Mouse (Mus musculus): ENCODE results near the gene Hsp90ab1. TPM values are rescaled to one million over a fixed set of nuclear protein-coding genes. Genes with fewer than 3 reads are reported as not detected.

Gene Hsp90ab1
- polyA plus RNA-seq, 1 experiment from 2014 or later = 483 TPM

DNA sequence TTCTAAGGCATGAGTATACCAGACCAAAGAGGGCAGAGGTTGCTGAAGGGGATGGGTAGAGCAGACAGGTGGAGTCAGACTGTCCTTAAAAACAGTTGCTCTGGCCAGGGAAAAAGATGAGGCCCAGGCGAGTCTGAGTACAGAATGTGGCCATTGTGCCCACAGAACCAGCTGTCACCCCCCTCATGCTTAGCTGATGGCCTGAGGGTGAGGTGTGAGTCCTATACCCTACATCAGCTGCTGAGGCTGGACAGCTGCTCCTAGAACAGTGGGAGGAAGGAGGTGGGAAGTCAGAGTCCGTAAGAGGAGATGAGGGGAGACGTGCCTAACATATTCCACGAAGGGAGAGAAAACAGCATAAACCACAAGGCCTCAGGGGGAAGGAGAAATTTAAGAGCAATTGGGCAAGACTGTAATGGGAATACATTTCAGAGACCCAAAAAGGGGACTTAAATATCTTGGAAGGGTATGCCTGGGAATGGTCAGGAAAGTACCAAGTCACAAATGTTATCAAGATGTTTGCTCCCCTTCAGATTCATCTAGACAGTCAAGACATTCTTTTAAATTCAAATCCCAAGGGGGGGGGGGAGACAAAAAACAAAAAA is 43.1 kb upstream of the Hsp90ab1 start:
- WGBS = 79% methylated on average over 4 of the region's 4 CpGs
- no peak for ATAC-seq
- H3K4me1 ChIP-seq (replicated peaks; ENCODE audit: control insufficient read depth, insufficient read depth, low read length) = 0 out of 2 replicates have a peak, but pooled peaks cover 5% of the 10 kb centered on the region
- H3K27me3 ChIP-seq (replicated peaks; ENCODE audit: control insufficient read depth, insufficient read depth, low read length) = no peaks in the 10 kb centered on the region
- H3K36me3 ChIP-seq (ENCODE audit: control insufficient read depth, insufficient read depth) = no peaks in the 10 kb centered on the region
- no peak overlapping the region for H3K9ac ChIP-seq (ENCODE audit: low read depth, low read length)
- no peak overlapping the region for H3K4me2 ChIP-seq (replicated peaks; ENCODE audit: low read depth)
- H3K9me3 ChIP-seq (ENCODE audit: control insufficient read depth) = no peaks in the 10 kb centered on the region
- no peak for TF ChIP-seq CTCF (IDR thresholded peaks at IDR 0.05; ENCODE audit: low read depth)
- no peak overlapping the region for H3K27ac ChIP-seq (ENCODE audit: low read depth, low read length)
- no peak overlapping the region for H3K4me3 ChIP-seq (ENCODE audit: low read depth, low read length)

DNA sequence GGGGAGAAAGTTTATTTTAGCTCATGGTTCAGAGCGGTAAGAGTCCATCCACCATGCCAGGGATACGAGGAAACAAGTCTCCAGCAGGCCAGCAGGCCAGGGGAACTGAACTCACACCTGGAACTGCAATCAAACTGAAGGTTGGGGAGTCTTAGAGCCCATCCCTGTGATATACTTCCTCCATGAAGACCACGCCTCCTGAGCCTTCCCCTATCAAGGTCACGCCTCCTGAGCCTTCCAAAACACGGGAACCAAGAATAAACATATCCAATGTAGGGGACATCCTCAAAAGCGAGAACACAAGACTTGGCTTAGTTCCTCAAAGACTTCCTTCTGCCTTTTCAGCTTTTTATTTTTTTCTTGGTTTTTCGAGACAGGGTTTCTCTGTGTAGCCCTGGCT is 39.9 kb upstream of the Hsp90ab1 start:
- Histone ChIP-seq H3K4me2 (replicated peaks; ENCODE audit: low read depth) (no peak overlapping the region), H3K27ac (ENCODE audit: low read depth, low read length) (no peak overlapping the region), H3K4me3 (ENCODE audit: low read depth, low read length) (no peak overlapping the region), H3K9me3 (ENCODE audit: control insufficient read depth) (no peaks in the 10 kb centered on the region), H3K36me3 (ENCODE audit: control insufficient read depth, insufficient read depth) (no peaks in the 10 kb centered on the region), H3K4me1 (replicated peaks; ENCODE audit: control insufficient read depth, insufficient read depth, low read length) (no peaks in the 10 kb centered on the region), H3K27me3 (replicated peaks; ENCODE audit: control insufficient read depth, insufficient read depth, low read length) (no peaks in the 10 kb centered on the region), H3K9ac (ENCODE audit: low read depth, low read length) (no peak overlapping the region)
- no peak for TF ChIP-seq CTCF (IDR thresholded peaks at IDR 0.05; ENCODE audit: low read depth)
- no peak for ATAC-seq
- WGBS = 72% methylated on average over 7 of the region's 7 CpGs

DNA sequence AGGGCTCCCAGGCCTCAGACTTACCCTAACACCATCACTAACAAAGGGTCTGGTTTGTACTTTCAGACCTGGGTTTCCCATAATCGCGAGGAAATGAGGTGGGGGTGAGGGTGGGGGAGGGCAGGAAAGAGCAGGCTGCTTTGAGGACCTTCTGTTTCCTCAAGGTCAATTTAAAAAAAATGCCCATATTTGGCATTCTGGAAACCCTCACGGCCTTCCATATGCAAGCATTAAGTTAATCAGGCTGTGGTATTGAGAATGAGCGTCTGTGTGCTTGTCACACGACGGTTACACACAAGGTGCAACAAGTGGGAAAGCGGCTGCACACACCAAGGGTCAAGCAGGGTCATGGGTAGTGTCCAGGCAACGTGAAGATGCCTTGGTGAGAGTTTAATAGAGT is 38.9 kb upstream of the Hsp90ab1 start:
- Histone ChIP-seq H3K4me3 (ENCODE audit: low read depth, low read length) (no peak overlapping the region), H3K27me3 (replicated peaks; ENCODE audit: control insufficient read depth, insufficient read depth, low read length) (no peaks in the 10 kb centered on the region), H3K27ac (ENCODE audit: low read depth, low read length) (no peak overlapping the region), H3K4me2 (replicated peaks; ENCODE audit: low read depth) (no peak overlapping the region), H3K9ac (ENCODE audit: low read depth, low read length) (no peak overlapping the region), H3K4me1 (replicated peaks; ENCODE audit: control insufficient read depth, insufficient read depth, low read length) (no peaks in the 10 kb centered on the region), H3K9me3 (ENCODE audit: control insufficient read depth) (no peaks in the 10 kb centered on the region), H3K36me3 (ENCODE audit: control insufficient read depth, insufficient read depth) (no peaks in the 10 kb centered on the region)
- 71% methylated on average over 8 of the region's 8 CpGs for WGBS
- TF ChIP-seq CTCF (IDR thresholded peaks at IDR 0.05; ENCODE audit: low read depth) = no peak
- ATAC-seq = no peak

DNA sequence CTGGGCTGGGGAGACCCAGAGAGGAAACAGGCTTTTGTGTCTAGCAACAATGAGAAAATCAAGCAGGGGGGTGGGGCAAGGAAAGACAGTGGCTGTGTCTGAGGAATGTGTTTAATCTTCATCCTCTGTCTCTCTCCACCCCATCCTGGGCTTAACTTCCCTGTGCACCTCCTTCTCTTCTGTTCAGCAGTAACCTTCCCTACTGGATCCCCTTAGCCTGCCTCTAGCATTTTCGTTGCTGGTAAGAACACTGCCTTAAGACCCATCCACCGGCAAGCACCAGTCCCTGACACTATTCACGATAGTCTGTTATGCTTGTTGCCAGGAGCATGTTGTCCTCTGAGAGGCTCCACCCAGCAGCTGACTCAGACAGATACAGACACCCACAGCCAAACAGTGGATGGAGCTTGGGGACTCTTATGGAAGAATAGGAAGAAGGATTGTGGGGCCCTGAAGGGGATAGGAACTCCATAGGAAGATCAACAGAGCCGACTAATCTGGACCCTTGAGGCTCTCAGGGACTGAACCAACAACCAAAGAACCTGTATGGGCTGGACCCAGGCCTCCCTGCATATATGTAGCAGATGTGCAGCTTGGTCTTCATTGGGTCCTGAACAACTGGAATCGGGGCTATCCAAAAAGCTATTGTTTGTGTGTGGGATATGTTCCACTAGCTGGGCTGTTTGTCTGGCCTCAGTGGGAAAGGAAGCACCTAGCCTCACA is 37.2 kb upstream of the Hsp90ab1 start:
- Histone ChIP-seq H3K4me2 (replicated peaks; ENCODE audit: low read depth) (no peak overlapping the region), H3K9me3 (ENCODE audit: control insufficient read depth) (no peaks in the 10 kb centered on the region), H3K4me3 (ENCODE audit: low read depth, low read length) (no peak overlapping the region), H3K36me3 (ENCODE audit: control insufficient read depth, insufficient read depth) (no peaks in the 10 kb centered on the region), H3K27ac (ENCODE audit: low read depth, low read length) (0 out of 2 replicates have a peak overlapping the region, but pooled peaks have one; percentile 5), H3K4me1 (replicated peaks; ENCODE audit: control insufficient read depth, insufficient read depth, low read length) (no peaks in the 10 kb centered on the region), H3K27me3 (replicated peaks; ENCODE audit: control insufficient read depth, insufficient read depth, low read length) (no peaks in the 10 kb centered on the region), H3K9ac (ENCODE audit: low read depth, low read length) (no peak overlapping the region)
- TF ChIP-seq CTCF (IDR thresholded peaks at IDR 0.05; ENCODE audit: low read depth) = no peak
- peak; percentile 25; the same call in 1 of the 2 replicates for ATAC-seq
- 33% methylated on average over 5 of the region's 5 CpGs for WGBS

DNA sequence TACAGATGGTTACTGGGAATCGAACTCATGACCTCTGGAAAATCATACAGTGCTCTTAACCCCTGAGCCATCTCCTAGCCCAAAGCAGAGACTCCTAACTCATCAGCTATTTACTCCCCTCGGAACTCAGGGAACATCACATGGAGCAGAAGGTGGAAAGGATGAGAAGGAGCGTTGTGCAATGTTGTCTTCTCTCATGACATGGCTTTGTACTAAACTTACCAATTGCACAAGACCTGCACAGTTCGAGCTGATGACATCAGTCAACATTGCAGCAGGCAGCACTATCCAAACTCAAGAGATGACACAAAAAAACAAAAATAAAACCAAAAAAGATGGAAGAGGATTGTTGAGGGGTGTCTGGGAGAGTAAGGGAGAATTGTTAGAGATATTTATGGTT is 35.3 kb upstream of the Hsp90ab1 start:
- H3K9me3 ChIP-seq (ENCODE audit: control insufficient read depth) = no peaks in the 10 kb centered on the region
- ATAC-seq = no peak
- H3K4me3 ChIP-seq (ENCODE audit: low read depth, low read length) = no peak overlapping the region
- no peaks in the 10 kb centered on the region for H3K4me1 ChIP-seq (replicated peaks; ENCODE audit: control insufficient read depth, insufficient read depth, low read length)
- H3K27me3 ChIP-seq (replicated peaks; ENCODE audit: control insufficient read depth, insufficient read depth, low read length) = no peaks in the 10 kb centered on the region
- no peak overlapping the region for H3K4me2 ChIP-seq (replicated peaks; ENCODE audit: low read depth)
- H3K27ac ChIP-seq (ENCODE audit: low read depth, low read length) = no peak overlapping the region
- H3K9ac ChIP-seq (ENCODE audit: low read depth, low read length) = no peak overlapping the region
- TF ChIP-seq CTCF (IDR thresholded peaks at IDR 0.05; ENCODE audit: low read depth) = no peak
- WGBS = 91% methylated on average over 4 of the region's 4 CpGs
- no peaks in the 10 kb centered on the region for H3K36me3 ChIP-seq (ENCODE audit: control insufficient read depth, insufficient read depth)

DNA sequence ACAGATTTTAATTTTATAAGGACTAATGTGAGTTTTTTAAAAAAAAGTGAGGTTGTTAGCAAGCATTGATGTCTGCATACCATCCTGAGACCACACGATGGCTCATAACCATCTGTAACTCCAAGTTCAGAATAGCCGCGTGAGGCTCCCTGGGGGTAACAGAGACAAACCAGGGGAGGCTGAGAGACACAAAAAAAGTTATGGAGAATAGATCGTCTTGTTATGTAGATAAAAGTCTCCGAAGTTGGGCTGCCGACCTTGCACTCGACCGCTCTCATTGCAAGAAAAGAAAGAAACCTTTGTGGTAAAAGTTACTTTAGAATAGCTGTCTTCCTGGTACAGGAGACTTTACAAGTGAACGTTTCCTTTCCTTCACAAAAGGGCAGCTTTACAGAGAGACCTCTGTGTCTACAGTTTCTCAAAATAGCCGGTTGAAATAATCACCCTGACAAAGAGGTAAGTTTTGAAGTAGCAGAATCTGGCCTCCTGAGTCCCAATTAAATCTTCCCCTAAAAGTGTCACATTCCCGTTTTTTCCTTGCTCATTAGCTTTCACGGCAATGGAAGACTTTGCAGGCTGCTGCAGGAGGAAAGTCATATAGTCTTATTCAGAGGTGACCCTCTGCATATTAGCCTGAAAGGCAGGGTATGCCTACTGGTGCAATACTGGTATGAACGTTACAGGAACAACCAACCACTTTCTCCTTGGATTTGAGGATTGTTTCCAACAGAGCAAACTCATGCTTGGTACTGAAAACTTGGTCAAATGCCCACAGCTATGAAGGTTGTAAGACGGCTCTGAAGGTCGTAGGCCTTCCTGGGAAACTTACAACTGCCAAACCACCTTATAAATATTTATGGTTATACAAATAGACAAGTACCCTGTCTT is 34.2 kb upstream of the Hsp90ab1 start:
- H3K27ac ChIP-seq (ENCODE audit: low read depth, low read length) = no peak overlapping the region
- H3K27me3 ChIP-seq (replicated peaks; ENCODE audit: control insufficient read depth, insufficient read depth, low read length) = no peaks in the 10 kb centered on the region

More for the DNA sequence above, 34.2 kb upstream of the Hsp90ab1 start:
- WGBS = 78% methylated on average over 15 of the region's 15 CpGs
- no peak for ATAC-seq
- Histone ChIP-seq H3K9me3 (ENCODE audit: control insufficient read depth) (no peaks in the 10 kb centered on the region), H3K4me3 (ENCODE audit: low read depth, low read length) (no peak overlapping the region), H3K36me3 (ENCODE audit: control insufficient read depth, insufficient read depth) (no peaks in the 10 kb centered on the region), H3K9ac (ENCODE audit: low read depth, low read length) (no peak overlapping the region), H3K4me2 (replicated peaks; ENCODE audit: low read depth) (no peak overlapping the region), H3K4me1 (replicated peaks; ENCODE audit: control insufficient read depth, insufficient read depth, low read length) (no peaks in the 10 kb centered on the region)
- no peak for TF ChIP-seq CTCF (IDR thresholded peaks at IDR 0.05; ENCODE audit: low read depth)
